In genomic region chr13:78199642-78200160, GRCm38 (mm10) we compare ENCODE assay signal across 8 mouse cellular contexts. TPM values are rescaled to one million over a fixed set of nuclear protein-coding genes. Genes with fewer than 3 reads are reported as not detected.
DNase-seq lines count a peak whose midpoint lies in the region; ATAC-seq and TF ChIP-seq lines count a peak whose summit lies in the region.

Gene Nr2f1 (minus strand): TSS chr13:78199757.

- H3K27me3 ChIP-seq in kidney, adult 2 months (replicated peaks; ENCODE audit: control insufficient read depth, insufficient read depth, low read length) = peaks cover 3% of the 10 kb centered on the region; the same call in 1 of the 2 replicates
- H3K27me3 ChIP-seq in forebrain, embryonic 16.5 days (replicated peaks; ENCODE audit: control insufficient read depth, insufficient read depth, low read length) = 0 out of 2 replicates have a peak, but pooled peaks cover 2% of the 10 kb centered on the region
- peaks cover 81% of the 10 kb centered on the region for H3K27me3 ChIP-seq in limb, embryonic 15.5 days

- no peaks in the 10 kb centered on the region for H3K36me3 ChIP-seq in kidney, adult 2 months (ENCODE audit: control insufficient read depth, insufficient read depth, low read length)
- no peaks in the 10 kb centered on the region for H3K36me3 ChIP-seq in forebrain, embryonic 16.5 days (ENCODE audit: control insufficient read depth, insufficient read depth)
- H3K36me3 ChIP-seq in limb, embryonic 15.5 days = no peaks in the 10 kb centered on the region

- H3K9ac ChIP-seq in forebrain, embryonic 16.5 days (replicated peaks; ENCODE audit: low read depth, low read length) = peak within 1 kb of the TSS; percentile 99
- H3K9ac ChIP-seq in limb, embryonic 15.5 days = peak within 1 kb of the TSS; percentile 56

- no peaks in the 10 kb centered on the region for H3K9me3 ChIP-seq in forebrain, embryonic 16.5 days (ENCODE audit: control insufficient read depth, low read length)
- H3K9me3 ChIP-seq in limb, embryonic 15.5 days = no peaks in the 10 kb centered on the region

- no peak within 1 kb of the TSS for H3K27ac ChIP-seq in kidney, adult 2 months (ENCODE audit: insufficient read depth, low read depth, low read length)
- H3K27ac ChIP-seq in forebrain, embryonic 16.5 days (ENCODE audit: low read length) = peak within 1 kb of the TSS; percentile 100
- peak within 1 kb of the TSS; percentile 65 for H3K27ac ChIP-seq in limb, embryonic 15.5 days

- TF ChIP-seq POLR2A in kidney, adult 2 months (IDR thresholded peaks at IDR 0.05; ENCODE audit: low read depth, low read length) = no peak

- no peak for ATAC-seq in forebrain, embryonic 16.5 days
- no peak for ATAC-seq in limb, embryonic 15.5 days (ENCODE audit: insufficient number of reproducible peaks, low FRiP score, low TSS enrichment, low read depth)
- ATAC-seq in frontal cortex, adult (ENCODE audit: low TSS enrichment) = no peak
- ATAC-seq in inflammation-experienced regulatory T-cells, adult 6 months = no peak

- no peak for TF ChIP-seq CTCF in kidney, adult 2 months (conservative IDR thresholded peaks at IDR 0.05; ENCODE audit: insufficient read depth, insufficient read length, low read depth, low read length)

- DNase-seq in kidney, adult 2 months = no peak
- DNase-seq in kidney, postnatal 14 days = no peak
- DNase-seq in adrenal gland, adult 8-10 months = no peak
- no peak for DNase-seq in retina, postnatal 1 day

- H3K4me1 ChIP-seq in kidney, adult 2 months (ENCODE audit: control insufficient read depth, insufficient read depth, low read length) = no peaks in the 10 kb centered on the region
- peaks cover 15% of the 10 kb centered on the region for H3K4me1 ChIP-seq in forebrain, embryonic 16.5 days (replicated peaks; ENCODE audit: control insufficient read depth, insufficient read depth, low read length)
- H3K4me1 ChIP-seq in limb, embryonic 15.5 days = peaks cover 50% of the 10 kb centered on the region

- 2% methylated on average over 14 of the region's 14 CpGs for WGBS in kidney, adult 2 months
- 0% methylated on average over 14 of the region's 14 CpGs for WGBS in forebrain, embryonic 16.5 days
- under 1% methylated on average over 14 of the region's 14 CpGs for WGBS in limb, embryonic 15.5 days

- H3K4me3 ChIP-seq in kidney, adult 2 months (ENCODE audit: insufficient read depth, low read depth, low read length) = peak within 1 kb of the TSS; percentile 58
- H3K4me3 ChIP-seq in forebrain, embryonic 16.5 days (replicated peaks; ENCODE audit: low read length) = peak within 1 kb of the TSS; percentile 90
- H3K4me3 ChIP-seq in limb, embryonic 15.5 days = peak within 1 kb of the TSS; percentile 61

- peak within 1 kb of the TSS; percentile 59 for H3K4me2 ChIP-seq in forebrain, embryonic 16.5 days (ENCODE audit: low read length)
- H3K4me2 ChIP-seq in limb, embryonic 15.5 days = peak within 1 kb of the TSS; percentile 96

RNA-seq across cellular contexts. Expression of gene Nr2f1, which starts in this region (rescaled TPM):
- polyA plus RNA-seq in kidney, adult 2 months (2012; rRNA removed) = 5.6 and 7.5 TPM in 2 replicates
- 10 to 100 TPM; 19.1 to 26.2 (median 21.7) TPM for total RNA-seq in adrenal gland, adult 8-10 months (2022)
- 70.2 and 71.1 TPM in 2 replicates for polyA plus RNA-seq in forebrain, embryonic 16.5 days (2015; fragmentation: Nextera tagmentation; extraction: Ambion mirVana)
- polyA plus RNA-seq in limb, embryonic 15.5 days (2015; fragmentation: Nextera tagmentation; extraction: Ambion mirVana) = 1.3 and 1.9 TPM in 2 replicates
- not detected for polyA plus RNA-seq in inflammation-experienced regulatory T-cells, adult 6 months (2017; shearing (Covaris generic))
